Mouse (Mus musculus): ENCODE measurements at regions not wholly inside any gene's neighbourhood (a gene's known extent, or its start where the extent isn't known, plus 50 kb on each side); places are given as distances from the start of the nearest gene placed in this dataset.

DNA sequence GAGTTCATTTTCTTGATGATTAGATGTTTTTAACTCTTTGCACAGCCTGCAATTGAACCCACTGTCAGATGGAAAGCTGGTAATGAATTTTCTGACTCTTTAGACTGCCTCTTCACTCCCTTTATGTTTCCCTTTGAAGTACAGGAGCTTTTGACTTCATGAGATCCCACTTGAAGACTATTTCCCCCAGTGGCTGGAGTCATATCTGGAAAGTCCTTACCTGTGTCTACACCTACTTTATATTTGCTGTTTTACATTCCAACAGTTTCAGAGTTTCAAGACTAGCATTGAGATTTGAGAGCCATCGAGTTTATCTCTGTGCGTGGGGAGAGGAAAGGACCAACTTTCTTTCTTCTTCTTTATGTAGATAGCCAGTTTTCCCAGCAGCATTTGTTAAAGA, 71.3 kb upstream of the Snx19 start:
- no peak for TF ChIP-seq CTCF (IDR thresholded peaks at IDR 0.05 in 2 of 3, conservative IDR thresholded peaks at IDR 0.05 in 1 of 3; ENCODE audit: control insufficient read depth in 1 of 3, insufficient read depth in 1 of 3, low read depth in 2 of 3, low read length in 3 of 3, poor library complexity in 1 of 3, severe bottlenecking in 1 of 3)
- no peak for TF ChIP-seq GATA1 (IDR thresholded peaks at IDR 0.05; ENCODE audit: low read depth, low read length)
- no peak for TF ChIP-seq MAZ (IDR thresholded peaks at IDR 0.05; ENCODE audit: low read depth, low read length)
- no peak for TF ChIP-seq POLR2A (IDR thresholded peaks at IDR 0.05; ENCODE audit: control insufficient read depth in 1 of 2, insufficient read depth in 1 of 2, low read depth in 1 of 2, low read length in 2 of 2, poor library complexity in 1 of 2)
- no peak for TF ChIP-seq HCFC1 (IDR thresholded peaks at IDR 0.05; ENCODE audit: low read depth, low read length)
- no peak for TF ChIP-seq USF1 (IDR thresholded peaks at IDR 0.05; ENCODE audit: low read depth, low read length)
- TF ChIP-seq ELF1 (IDR thresholded peaks at IDR 0.05; ENCODE audit: low read depth, low read length) = no peak
- no peak for TF ChIP-seq MYC (IDR thresholded peaks at IDR 0.05; ENCODE audit: low read depth, low read length)
- TF ChIP-seq EP300 (IDR thresholded peaks at IDR 0.05; ENCODE audit: low read depth in 1 of 2, low read length in 2 of 2) = no peak
- TF ChIP-seq MAX (IDR thresholded peaks at IDR 0.05; ENCODE audit: low read length) = no peak
- TF ChIP-seq CHD2 (IDR thresholded peaks at IDR 0.05; ENCODE audit: low read length) = no peak
- TF ChIP-seq SIN3A (IDR thresholded peaks at IDR 0.05; ENCODE audit: low read length) = no peak
- no peak for TF ChIP-seq ZNF384 (IDR thresholded peaks at IDR 0.05; ENCODE audit: low read depth, low read length)
